Mouse (Mus musculus) activated CD4-positive, CD25-positive, alpha-beta regulatory T cell, adult 9 weeks (primary cell): ENCODE measurements around the gene Barx1. TPM values are rescaled to one million over a fixed set of nuclear protein-coding genes. Genes with fewer than 3 reads are reported as not detected.

Experiments used
- polyA plus RNA-seq: library from polyadenylated mRNA; unstranded; fragments of 100-300 nt; shearing (Covaris generic); gene quantifications from one replicate; pipeline ENCODE4 v1.2.1, GENCODE M21; 2017

The Barx1 gene
- polyA plus RNA-seq: not detected

DNA sequence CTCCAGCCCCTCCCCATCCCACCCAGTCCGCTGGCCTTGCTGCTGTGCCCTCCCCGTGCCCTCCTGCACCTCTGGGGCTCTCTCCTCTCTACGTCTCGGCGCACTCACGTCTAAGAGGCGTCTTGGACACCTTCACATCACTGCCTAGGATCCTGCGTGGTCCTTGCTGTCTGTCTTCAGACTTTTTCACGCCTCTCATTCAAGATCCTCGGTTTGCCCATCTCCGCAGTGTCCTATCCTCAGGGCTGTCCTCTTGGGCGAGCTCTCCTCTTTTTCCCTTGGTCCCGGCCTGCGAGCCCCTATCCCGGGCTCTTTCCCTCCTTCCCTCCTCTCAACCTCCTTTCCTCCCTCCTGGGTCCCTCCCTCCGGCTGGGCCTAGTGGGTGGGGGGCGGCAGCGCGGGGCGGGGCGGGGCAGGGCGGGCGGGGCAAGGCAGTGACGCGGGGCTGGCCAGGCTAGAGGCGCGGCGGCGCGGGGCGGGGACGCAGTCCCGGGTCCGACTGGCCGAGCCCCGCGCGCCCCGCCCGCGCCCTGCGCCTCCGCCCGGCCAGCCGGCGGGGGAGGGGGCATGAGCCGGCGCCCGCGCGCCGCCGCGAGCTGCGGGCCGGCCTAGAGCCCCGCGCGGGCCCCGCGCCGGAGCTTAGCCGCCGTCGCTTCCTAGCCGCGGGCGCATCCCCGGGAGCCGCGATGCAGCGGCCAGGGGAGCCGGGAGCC, at the start of gene Barx1:
Barx1 (plus strand) TSS at position 568 of the 713 bp plus-strand sequence.

GRCm38 (mm10) chr13:48625433-48626184, 37.2 kb upstream of the Barx1 start, which contains the start of gene Ptpdc1:
Gene Ptpdc1 (minus strand): TSS chr13:48625664.

Other genes with a start within 250 kb of the Barx1 start
- gene Zfp169, start 149.5 kb upstream of the Barx1 start, polyA plus RNA-seq: 17.4 TPM
- gene A830005F24Rik, start 149.4 kb upstream of the Barx1 start, polyA plus RNA-seq: 4.2 TPM
- 0.45 TPM for gene Ptpdc1, start 37.3 kb upstream of the Barx1 start, polyA plus RNA-seq
- gene Phf2, start 208.1 kb downstream of the Barx1 start, polyA plus RNA-seq: 4.8 TPM